Mouse (Mus musculus) ES-E14 (cell line): ENCODE measurements at regions not wholly inside any gene's neighbourhood (a gene's known extent, or its start where the extent isn't known, plus 50 kb on each side); places are given as distances from the start of the nearest gene placed in this dataset.

Experiments
- DNase-seq: peaks from one replicate; pipeline ENCODE4 v3.0.0-alpha.2; 2013; ENCODE audit warnings: low read depth, low spot score
- H3K27ac ChIP-seq: 2 replicates; pipeline ENCODE4 v1.5.1; 2012; ENCODE audit warnings: low read depth, mild to moderate bottlenecking, low read length, moderate library complexity, mixed read lengths; ENCODE audit not compliant: poor library complexity, insufficient read depth, severe bottlenecking
- H3K36me3 ChIP-seq: 2 replicates; pipeline ENCODE4 v1.6.1; 2012; ENCODE audit warnings: mild to moderate bottlenecking, low read length, moderate library complexity, mixed read lengths; ENCODE audit not compliant: control insufficient read depth, poor library complexity, insufficient read depth, severe bottlenecking
- H3K4me1 ChIP-seq, 2 experiments: fragments of 150-350 bp in 1 of 2; sonication (generic) in 1 of 2; 2 replicates each; pipeline ENCODE4 v1.6.1; 2012; ENCODE audit warnings: low read length in 2 of 2, mild to moderate bottlenecking in 1 of 2, mixed read lengths in 1 of 2; ENCODE audit not compliant: control insufficient read depth in 2 of 2, insufficient read depth in 2 of 2, poor library complexity in 1 of 2
- H3K4me3 ChIP-seq, 2 experiments: fragments of 150-350 bp in 1 of 2; sonication (generic) in 1 of 2; 2 replicates each; pipeline ENCODE4 v1.5.1; 2012; ENCODE audit warnings: low read length in 2 of 2, low read depth in 1 of 2, mild to moderate bottlenecking in 1 of 2, mixed read lengths in 1 of 2; ENCODE audit not compliant: insufficient read depth in 1 of 2, poor library complexity in 1 of 2, severe bottlenecking in 1 of 2
- H3K9ac ChIP-seq: 2 replicates; pipeline ENCODE4 v1.6.1; 2012; ENCODE audit warnings: low read depth, mild to moderate bottlenecking, low read length, mixed read lengths; ENCODE audit not compliant: poor library complexity, insufficient read depth, severe bottlenecking
- H3K9me3 ChIP-seq: fragments of 150-350 bp; sonication (generic); 2 replicates; pipeline ENCODE4 v1.6.1; 2012; ENCODE audit warnings: low read depth, mild to moderate bottlenecking, low read length; ENCODE audit not compliant: control insufficient read depth, insufficient read depth
- CHD2 ChIP-seq: IDR thresholded peaks from 2 replicates; pipeline ENCODE4 v1.6.1; 2014; ENCODE audit warnings: mild to moderate bottlenecking, low read depth, low read length, inconsistent platforms
- HCFC1 ChIP-seq: IDR thresholded peaks from 2 replicates; pipeline ENCODE4 v1.6.1; 2012; ENCODE audit warnings: low read length, inconsistent platforms, borderline replicate concordance; ENCODE audit not compliant: insufficient read depth
- MAFK ChIP-seq: IDR thresholded peaks from 2 replicates; pipeline ENCODE4 v1.6.1; 2014; ENCODE audit warnings: mild to moderate bottlenecking, low read depth, low read length, inconsistent platforms; ENCODE audit not compliant: insufficient read depth
- ZC3H11A ChIP-seq: IDR thresholded peaks from 2 replicates; pipeline ENCODE4 v1.6.1; 2012; ENCODE audit warnings: low read depth, mild to moderate bottlenecking, inconsistent platforms, low read length, borderline replicate concordance
- ZNF384 ChIP-seq: IDR thresholded peaks from 2 replicates; pipeline ENCODE4 v1.6.1; 2012; ENCODE audit warnings: low read depth, low read length, inconsistent platforms
- in situ Hi-C, 2 experiments: fragments of 600-800 bp; cut with MboI; formaldehyde crosslinking; loops; one replicate each; pipeline ENCODE4 v1.15.1; 2025; ENCODE audit warnings: low sequenced_read_pairs in 2 of 2, inconsistent platforms in 1 of 2; ENCODE audit not compliant: unreplicated experiment in 2 of 2

- in situ Hi-C loops: no loop called here
- Histone ChIP-seq H3K36me3 (no peaks in the 10 kb centered on the region), H3K9me3 (no peaks in the 10 kb centered on the region), H3K9ac (no peak overlapping the region), H3K27ac (no peak overlapping the region), H3K4me3 (no peak overlapping the region), H3K4me1 (peaks cover 0 to 2% of the 10 kb centered on the region in 2 experiments; a peak in 1 of 4 replicates)
- no peak for DNase-seq
- TF ChIP-seq ZC3H11A: no peak
- no peak for TF ChIP-seq CHD2
- no peak for TF ChIP-seq ZNF384
- TF ChIP-seq HCFC1: no peak
- TF ChIP-seq MAFK: no peak
Measured at GRCm38 (mm10) chr1:193599163-193599562, 229.1 kb upstream of the Camk1g start.

GRCm38 (mm10) chr1:193590301-193590829 lies 220.3 kb upstream of the Camk1g start:
- no peaks in the 10 kb centered on the region for H3K9me3 ChIP-seq
- H3K4me1 ChIP-seq: peaks cover 6 to 17% of the 10 kb centered on the region in 2 experiments; a peak in 3 of 4 replicates
- no peak for TF ChIP-seq HCFC1
- TF ChIP-seq MAFK: no peak
- TF ChIP-seq ZC3H11A: no peak
- TF ChIP-seq CHD2: no peak
- no peaks in the 10 kb centered on the region for H3K36me3 ChIP-seq
- in situ Hi-C loops: no loop called here
- no peak overlapping the region for H3K4me3 ChIP-seq
- DNase-seq: no peak
- H3K27ac ChIP-seq: no peak overlapping the region
- H3K9ac ChIP-seq: no peak overlapping the region

- peak; percentile 50 for TF ChIP-seq ZC3H11A
- TF ChIP-seq HCFC1: no peak
- in situ Hi-C loops: no loop called here
- no peaks in the 10 kb centered on the region for H3K36me3 ChIP-seq
- H3K4me1 ChIP-seq: peaks cover 6 to 15% of the 10 kb centered on the region in 2 experiments; a peak in 3 of 4 replicates
- H3K9me3 ChIP-seq: no peaks in the 10 kb centered on the region
- H3K4me3 ChIP-seq: no peak overlapping the region
- H3K27ac ChIP-seq: peak overlapping the region; percentile 27; the same call in 1 of the 2 replicates
- DNase-seq: peak; percentile 87
- H3K9ac ChIP-seq: no peak overlapping the region
Measured at GRCm38 (mm10) chr1:193588477-193589464, 218.7 kb upstream of the Camk1g start.

GRCm38 (mm10) chr1:193587317-193587716 lies 217.2 kb upstream of the Camk1g start:
- Histone ChIP-seq H3K4me1 (peaks cover 6 to 15% of the 10 kb centered on the region in 2 experiments; a peak in 3 of 4 replicates), H3K36me3 (no peaks in the 10 kb centered on the region), H3K4me3 (no peak overlapping the region), H3K9ac (no peak overlapping the region), H3K27ac (no peak overlapping the region), H3K9me3 (no peaks in the 10 kb centered on the region)
- in situ Hi-C loops: no loop called here
- DNase-seq: no peak
- no peak for TF ChIP-seq ZC3H11A
- no peak for TF ChIP-seq HCFC1
- no peak for TF ChIP-seq ZNF384
- TF ChIP-seq MAFK: no peak
- no peak for TF ChIP-seq CHD2
